Comparison of ENCODE assay signal across 9 mouse cellular contexts in genomic region chr2:25185625-25186574, GRCm38 (mm10). TPM values are rescaled to one million over a fixed set of nuclear protein-coding genes. Genes with fewer than 3 reads are reported as not detected.
DNase-seq lines count a peak whose midpoint lies in the region; ATAC-seq and TF ChIP-seq lines count a peak whose summit lies in the region.
"Had no signal": no experiment of that assay in that cellular context is flagged by ENCODE, and none has a peak within 500 bp of the region (broad histone marks: within the 10 kb centered on the region; RNA-seq: fewer than 3 reads in every experiment).

No protein-coding gene starts in this region.

- H3K27ac ChIP-seq in CH12.LX (ENCODE audit: insufficient read depth, low read depth): 0 out of 2 replicates have a peak overlapping the region, but pooled peaks have one; percentile 2
- peak overlapping the region; percentile 91 for H3K27ac ChIP-seq in embryonic facial prominence, embryonic 10.5 days (replicated peaks)
- H3K27ac ChIP-seq in limb, embryonic 15.5 days: peak overlapping the region; percentile 33
- H3K27ac ChIP-seq in midbrain, embryonic 16.5 days (ENCODE audit: low read length): peak overlapping the region; percentile 80
- H3K27ac ChIP-seq: macrophage had no signal

- peak; percentile 54; the same call in 1 of the 2 replicates for TF ChIP-seq POLR2A in CH12.LX (IDR thresholded peaks at IDR 0.05; ENCODE audit: low read depth, low read length)

- ATAC-seq in frontal cortex, adult (ENCODE audit: low TSS enrichment): peak; percentile 42; the same call in 1 of the 2 replicates
- peak; percentile 41; the same call in 1 of the 2 replicates for ATAC-seq in limb, embryonic 15.5 days (ENCODE audit: insufficient number of reproducible peaks, low FRiP score, low TSS enrichment, low read depth)
- ATAC-seq in midbrain, embryonic 16.5 days: peak; percentile 79

- TF ChIP-seq CTCF in CH12.LX (conservative IDR thresholded peaks at IDR 0.05 in 1 of 2, IDR thresholded peaks at IDR 0.05 in 1 of 2; ENCODE audit: low read depth in 2 of 2, low read length in 2 of 2): peak in 1 of 2 experiments; percentile 66; a peak in 2 of 4 replicates

- peak; percentile 60 for TF ChIP-seq RAD21 in CH12.LX (IDR thresholded peaks at IDR 0.05; ENCODE audit: low read depth, low read length)

- H3K36me3 ChIP-seq in CH12.LX (replicated peaks in 1 of 2; ENCODE audit: control insufficient read depth in 1 of 2, insufficient read depth in 1 of 2, low read length in 1 of 2): no peaks in the 10 kb centered on the region
- H3K36me3 ChIP-seq in embryonic facial prominence, embryonic 10.5 days (replicated peaks): peaks cover 8% of the 10 kb centered on the region
- no peaks in the 10 kb centered on the region for H3K36me3 ChIP-seq in limb, embryonic 15.5 days
- no peaks in the 10 kb centered on the region for H3K36me3 ChIP-seq in midbrain, embryonic 16.5 days (ENCODE audit: control insufficient read depth, insufficient read depth, low read length)

- peak overlapping the region; percentile 58 for H3K4me2 ChIP-seq in CH12.LX (ENCODE audit: insufficient read depth, low read depth, poor library complexity, severe bottlenecking)
- peak overlapping the region; percentile 93 for H3K4me2 ChIP-seq in limb, embryonic 15.5 days
- H3K4me2 ChIP-seq in midbrain, embryonic 16.5 days (ENCODE audit: low read length): peak overlapping the region; percentile 76

- peaks cover 47% of the 10 kb centered on the region for H3K27me3 ChIP-seq in CH12.LX (replicated peaks)
- H3K27me3 ChIP-seq in embryonic facial prominence, embryonic 10.5 days (replicated peaks; ENCODE audit: low read depth, poor library complexity, severe bottlenecking): peaks cover 63% of the 10 kb centered on the region
- H3K27me3 ChIP-seq in limb, embryonic 15.5 days: peaks cover 50% of the 10 kb centered on the region
- no peaks in the 10 kb centered on the region for H3K27me3 ChIP-seq in midbrain, embryonic 16.5 days (ENCODE audit: control insufficient read depth, insufficient read depth, low read depth, low read length)

- dilution Hi-C loops in CH12.LX (cut with MboI; ENCODE audit: extremely low pct_ligation_motif_present, extremely low pct_unique_long_range_greater_than_20kb, low sequenced_read_pairs): no loop called here

- no peaks in the 10 kb centered on the region for H3K79me2 ChIP-seq in CH12.LX (replicated peaks; ENCODE audit: control insufficient read depth, extremely low read depth, insufficient read depth, poor library complexity, severe bottlenecking)

- in situ Hi-C loops in CH12.LX (cut with MboI; ENCODE audit: low pct_ligation_motif_present, low pct_unique_long_range_greater_than_20kb, low sequenced_read_pairs): no loop called here

- DNase-seq in frontal cortex, adult 2 months (ENCODE audit: extremely low spot score in 1 of 2, low spot score in 1 of 2): no peak
- peak; percentile 27 for DNase-seq in CH12.LX (ENCODE audit: extremely low read depth)
- DNase-seq in embryonic facial prominence, embryonic 10.5 days (ENCODE audit: low spot score): peak; percentile 87
- peak; percentile 58 to 68 for DNase-seq in heart, postnatal 14 days
- DNase-seq in thymus, adult 18-20 months: peak; percentile 34 to 47

- intact Hi-C loops in heart, postnatal 14 days (cut with DNase I): loop anchor here (1.0 to 2.0 kb wide), 2 partner anchors 59 to 87 kb away; no protein-coding TSS in a partner anchor

- peaks cover 12 to 35% of the 10 kb centered on the region in 2 experiments for H3K4me1 ChIP-seq in CH12.LX (ENCODE audit: control insufficient read depth in 1 of 2, insufficient read depth in 2 of 2)
- peaks cover 50% of the 10 kb centered on the region for H3K4me1 ChIP-seq in embryonic facial prominence, embryonic 10.5 days
- peaks cover 22% of the 10 kb centered on the region for H3K4me1 ChIP-seq in limb, embryonic 15.5 days
- H3K4me1 ChIP-seq in midbrain, embryonic 16.5 days (ENCODE audit: control insufficient read depth, insufficient read depth, low read length): peaks cover 18% of the 10 kb centered on the region

- no peak for TF ChIP-seq EP300 in CH12.LX (IDR thresholded peaks at IDR 0.05; ENCODE audit: low read length)

- H3K9ac ChIP-seq in CH12.LX (ENCODE audit: insufficient read depth, low read depth): peak overlapping the region; percentile 25; the same call in 1 of the 2 replicates
- peak overlapping the region; percentile 39 for H3K9ac ChIP-seq in limb, embryonic 15.5 days
- peak overlapping the region; percentile 74 for H3K9ac ChIP-seq in midbrain, embryonic 16.5 days (ENCODE audit: low read depth, low read length)

- peaks cover 9% of the 10 kb centered on the region for H3K9me3 ChIP-seq in CH12.LX (replicated peaks; ENCODE audit: low read length)
- H3K9me3 ChIP-seq in embryonic facial prominence, embryonic 10.5 days: no peaks in the 10 kb centered on the region
- H3K9me3 ChIP-seq in limb, embryonic 15.5 days: no peaks in the 10 kb centered on the region
- no peaks in the 10 kb centered on the region for H3K9me3 ChIP-seq in midbrain, embryonic 16.5 days (replicated peaks; ENCODE audit: control insufficient read depth, low read length, poor library complexity, severe bottlenecking)

- H3K4me3 ChIP-seq in CH12.LX (replicated peaks in 1 of 3; ENCODE audit: low read depth in 2 of 3, low read length in 2 of 3, poor library complexity in 1 of 3): peak overlapping the region in 2 of 3 experiments; percentile 44 to 52
- H3K4me3 ChIP-seq in embryonic facial prominence, embryonic 10.5 days: peak overlapping the region; percentile 66
- H3K4me3 ChIP-seq in limb, embryonic 15.5 days: peak overlapping the region; percentile 48
- peak overlapping the region; percentile 46 for H3K4me3 ChIP-seq in midbrain, embryonic 16.5 days (ENCODE audit: low read depth, low read length)

- under 1% methylated on average over 64 of the region's 64 CpGs for WGBS in embryonic facial prominence, embryonic 10.5 days
- WGBS in limb, embryonic 15.5 days: under 1% methylated on average over 62 of the region's 64 CpGs
- WGBS in midbrain, embryonic 16.5 days: under 1% methylated on average over 63 of the region's 64 CpGs

TF ChIP-seq in CH12.LX, 34 proteins besides CTCF, POLR2A, EP300 and RAD21 (continues in another document):
- no peak for TF ChIP-seq POLR2AphosphoS2 (IDR thresholded peaks at IDR 0.05; ENCODE audit: low read depth, low read length)
- 0 out of 2 replicates have a peak, but pooled peaks have one; percentile 3 for TF ChIP-seq ETS1 (conservative IDR thresholded peaks at IDR 0.05; ENCODE audit: low read depth, low read length)
- TF ChIP-seq MAZ (IDR thresholded peaks at IDR 0.05; ENCODE audit: low read depth, low read length): peak; percentile 61
- TF ChIP-seq KAT2A (IDR thresholded peaks at IDR 0.05; ENCODE audit: insufficient replicate concordance, low read length): no peak

RNA-seq across cellular contexts. Expression of gene Nrarp, which starts 5.3 kb away (rescaled TPM):
- polyA plus RNA-seq in frontal cortex, adult 2 months (2012; rRNA removed): 38.7 and 39.1 TPM in 2 replicates
- total RNA-seq in CH12.LX (2012; rRNA removed) (3.1 TPM in 2 replicates), CH12.LX (2014; rRNA removed) (0.24 and 0.35 TPM in 2 replicates)
- polyA plus RNA-seq in CH12.LX (2012; ENCODE audit: insufficient read length, low read depth): 0.14 and 0.20 TPM in 2 replicates
- polyA plus RNA-seq in embryonic facial prominence, embryonic 10.5 days (2016; fragmentation: Nextera tagmentation; extraction: Ambion mirVana): 19.8 and 26.6 TPM in 2 replicates
- total RNA-seq in heart, postnatal 14 days (2021): 10 to 100 TPM; 14.0 to 15.0 TPM
- polyA plus RNA-seq in limb, embryonic 15.5 days (2015; fragmentation: Nextera tagmentation; extraction: Ambion mirVana): 28.5 and 33.5 TPM in 2 replicates
- polyA plus RNA-seq in midbrain, embryonic 16.5 days (2015; fragmentation: Nextera tagmentation; extraction: Ambion mirVana): 13.1 and 15.0 TPM in 2 replicates
- polyA plus RNA-seq: macrophage had no signal

RNA-seq across cellular contexts. Expression of gene Tor4a, which starts 10.8 kb away (rescaled TPM):
- 2.6 and 3.0 TPM in 2 replicates for polyA plus RNA-seq in frontal cortex, adult 2 months (2012; rRNA removed)
- total RNA-seq in CH12.LX (2012; rRNA removed): 17.5 and 20.4 TPM in 2 replicates
- 12.6 and 13.1 TPM in 2 replicates for total RNA-seq in CH12.LX (2014; rRNA removed)
- 15.3 TPM in 2 replicates for polyA plus RNA-seq in CH12.LX (2012; ENCODE audit: insufficient read length, low read depth)
- 2.2 and 2.4 TPM in 2 replicates for polyA plus RNA-seq in embryonic facial prominence, embryonic 10.5 days (2016; fragmentation: Nextera tagmentation; extraction: Ambion mirVana)
- total RNA-seq in heart, postnatal 14 days (2021): 1 to 10 TPM; 5.0 to 5.5 TPM
- polyA plus RNA-seq in limb, embryonic 15.5 days (2015; fragmentation: Nextera tagmentation; extraction: Ambion mirVana): 8.9 and 10.0 TPM in 2 replicates
- 1.2 and 1.4 TPM in 2 replicates for polyA plus RNA-seq in midbrain, embryonic 16.5 days (2015; fragmentation: Nextera tagmentation; extraction: Ambion mirVana)

RNA-seq across cellular contexts. Expression of gene Nelfb, which starts 25.4 kb away (rescaled TPM):
- 60.2 and 65.6 TPM in 2 replicates for polyA plus RNA-seq in frontal cortex, adult 2 months (2012; rRNA removed)
- total RNA-seq in CH12.LX (2012; rRNA removed): 57.0 and 58.7 TPM in 2 replicates
- total RNA-seq in CH12.LX (2014; rRNA removed): 42.0 and 53.6 TPM in 2 replicates
- 52.5 and 58.0 TPM in 2 replicates for polyA plus RNA-seq in CH12.LX (2012; ENCODE audit: insufficient read length, low read depth)
- 124 and 125 TPM in 2 replicates for polyA plus RNA-seq in embryonic facial prominence, embryonic 10.5 days (2016; fragmentation: Nextera tagmentation; extraction: Ambion mirVana)
- total RNA-seq in heart, postnatal 14 days (2021): 10 to 100 TPM; 35.7 to 36.2 TPM
- 114 and 117 TPM in 2 replicates for polyA plus RNA-seq in limb, embryonic 15.5 days (2015; fragmentation: Nextera tagmentation; extraction: Ambion mirVana)
- 116 and 117 TPM in 2 replicates for polyA plus RNA-seq in midbrain, embryonic 16.5 days (2015; fragmentation: Nextera tagmentation; extraction: Ambion mirVana)

RNA-seq across cellular contexts. Expression of gene Stpg3, which starts 28.5 kb away (rescaled TPM):
- polyA plus RNA-seq in frontal cortex, adult 2 months (2012; rRNA removed): 0.06 and 0.15 TPM in 2 replicates
- not detected in 2 replicates for total RNA-seq in CH12.LX (2012; rRNA removed)
- total RNA-seq in CH12.LX (2014; rRNA removed): not detected in 2 replicates
- polyA plus RNA-seq in CH12.LX (2012; ENCODE audit: insufficient read length, low read depth): not detected in 2 replicates
- polyA plus RNA-seq in embryonic facial prominence, embryonic 10.5 days (2016; fragmentation: Nextera tagmentation; extraction: Ambion mirVana): not detected in 2 replicates
- total RNA-seq in heart, postnatal 14 days (2021): not detected
- not detected in 2 replicates for polyA plus RNA-seq in limb, embryonic 15.5 days (2015; fragmentation: Nextera tagmentation; extraction: Ambion mirVana)
- polyA plus RNA-seq in midbrain, embryonic 16.5 days (2015; fragmentation: Nextera tagmentation; extraction: Ambion mirVana): not detected in 2 replicates
- polyA plus RNA-seq: macrophage had no signal

RNA-seq across cellular contexts. Expression of gene Fam166a, which starts 32.6 kb away (rescaled TPM):
- 0.16 and 0.19 TPM in 2 replicates for polyA plus RNA-seq in frontal cortex, adult 2 months (2012; rRNA removed)
- total RNA-seq in CH12.LX (2012; rRNA removed) (0.38 and 0.42 TPM in 2 replicates), CH12.LX (2014; rRNA removed) (not detected in 2 replicates)
- 23.4 and 35.0 TPM in 2 replicates for polyA plus RNA-seq in CH12.LX (2012; ENCODE audit: insufficient read length, low read depth)
- 0.74 and 1.4 TPM in 2 replicates for polyA plus RNA-seq in embryonic facial prominence, embryonic 10.5 days (2016; fragmentation: Nextera tagmentation; extraction: Ambion mirVana)
- not detected for total RNA-seq in heart, postnatal 14 days (2021)
- polyA plus RNA-seq in limb, embryonic 15.5 days (2015; fragmentation: Nextera tagmentation; extraction: Ambion mirVana): 0.81 TPM in 1 of 2 replicates, not detected in the other
- polyA plus RNA-seq in midbrain, embryonic 16.5 days (2015; fragmentation: Nextera tagmentation; extraction: Ambion mirVana): 0.43 TPM in 1 of 2 replicates, not detected in the other
- polyA plus RNA-seq: macrophage had no signal

Comparison
In these comparisons a context has a peak if more than half of its experiments do, and no peak if none do; other contexts are left out.
1. DNase-seq: peak in CH12.LX (single experiment), embryonic facial prominence, embryonic 10.5 days (single experiment), heart, postnatal 14 days (2 of 2) and thymus, adult 18-20 months (2 of 2); none in frontal cortex, adult 2 months (0 of 2).
2. H3K27ac ChIP-seq: peak in every context shown above with its lines; median percentile 91 in embryonic facial prominence, embryonic 10.5 days; 80 in midbrain, embryonic 16.5 days; 33 in limb, embryonic 15.5 days; 2 in CH12.LX.
3. RNA of gene Nrarp, which starts 5.3 kb away (polyA plus RNA-seq): 38.7 to 39.1 TPM in frontal cortex, adult 2 months, 28.5 to 33.5 TPM in limb, embryonic 15.5 days, 19.8 to 26.6 TPM in embryonic facial prominence, embryonic 10.5 days and 13.1 to 15.0 TPM in midbrain, embryonic 16.5 days; 0.14 to 0.20 TPM in CH12.LX; every median in the first group is over 10 times any median in the second.
4. Peak in every context shown above with its lines, with median percentiles within 50 percentile points of each other: ATAC-seq, H3K4me2 ChIP-seq, H3K4me3 ChIP-seq and H3K9ac ChIP-seq.